Mouse (Mus musculus): ENCODE results near the gene Gpbp1. TPM values are rescaled to one million over a fixed set of nuclear protein-coding genes. Genes with fewer than 3 reads are reported as not detected.

Gpbp1 gene
- total and polyA plus RNA-seq, 3 experiments = 58.2 to 648 (median 76.3) TPM

DNA sequence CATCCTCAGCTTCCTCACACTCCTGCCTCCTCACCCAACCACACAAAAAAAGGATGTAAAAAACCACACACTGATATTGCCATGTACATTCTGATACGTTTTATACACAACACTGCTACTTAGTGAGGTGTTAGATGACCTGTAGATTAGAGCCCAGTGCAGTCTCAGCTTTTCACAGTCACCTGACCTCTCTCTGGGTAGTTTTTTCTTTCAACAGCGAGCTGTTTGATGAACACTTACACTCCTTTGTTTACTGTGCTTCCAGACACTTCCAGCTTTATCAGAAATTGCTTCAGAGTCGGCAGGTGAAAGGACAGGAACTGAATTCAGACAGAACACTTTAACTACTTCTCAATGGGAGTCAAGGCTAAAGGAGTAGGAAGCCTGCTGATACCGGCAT, 30.5 kb upstream of the Gpbp1 start:
- no peak overlapping the region for H3K4me3 ChIP-seq (ENCODE audit: control insufficient read depth in 1 of 2, insufficient read depth in 1 of 2, low read depth in 2 of 2, low read length in 2 of 2)
- no peak for TF ChIP-seq MAZ (IDR thresholded peaks at IDR 0.05; ENCODE audit: low read depth, low read length)
- no peak for TF ChIP-seq JUND (IDR thresholded peaks at IDR 0.05; ENCODE audit: low read depth, low read length)
- no peak for TF ChIP-seq RAD21 (IDR thresholded peaks at IDR 0.05; ENCODE audit: low read depth, low read length)
- no peak for TF ChIP-seq POLR2A (IDR thresholded peaks at IDR 0.05; ENCODE audit: control insufficient read depth in 1 of 2, insufficient read depth in 1 of 2, low read depth in 1 of 2, low read length in 2 of 2, poor library complexity in 1 of 2)
- TF ChIP-seq MYC (IDR thresholded peaks at IDR 0.05; ENCODE audit: low read depth, low read length) = no peak
- no peak for TF ChIP-seq RCOR1 (IDR thresholded peaks at IDR 0.05; ENCODE audit: low read depth, low read length)
- TF ChIP-seq POLR2AphosphoS5 (IDR thresholded peaks at IDR 0.05; ENCODE audit: borderline replicate concordance, low read depth, low read length) = no peak
- no peak for TF ChIP-seq KAT2A (conservative IDR thresholded peaks at IDR 0.05; ENCODE audit: low read depth, low read length)
- no peak for TF ChIP-seq MXI1 (IDR thresholded peaks at IDR 0.05; ENCODE audit: low read depth, low read length)
- no peak for TF ChIP-seq CHD2 (IDR thresholded peaks at IDR 0.05; ENCODE audit: low read length)
- no peak for TF ChIP-seq ETS1 (IDR thresholded peaks at IDR 0.05; ENCODE audit: low read depth, low read length)
- no peak for TF ChIP-seq GABPA (IDR thresholded peaks at IDR 0.05; ENCODE audit: low read depth, low read length)
- TF ChIP-seq MAX (IDR thresholded peaks at IDR 0.05; ENCODE audit: low read length) = no peak
- TF ChIP-seq EP300 (IDR thresholded peaks at IDR 0.05; ENCODE audit: low read depth in 1 of 2, low read length in 2 of 2) = no peak
- no peak for TF ChIP-seq ZC3H11A (IDR thresholded peaks at IDR 0.05; ENCODE audit: low read depth, low read length)
- H3K27me3 ChIP-seq (ENCODE audit: control insufficient read depth in 1 of 2, insufficient read depth in 2 of 2, low read length in 2 of 2) = no peaks in the 10 kb centered on the region; a peak in 1 of 4 replicates
- no peaks in the 10 kb centered on the region for H3K9me3 ChIP-seq (replicated peaks; ENCODE audit: insufficient read depth, low read length)
- no peak overlapping the region for H3K9ac ChIP-seq (ENCODE audit: control insufficient read depth, low read depth, low read length, poor library complexity, severe bottlenecking)
- H3K27ac ChIP-seq (ENCODE audit: control insufficient read depth, low read depth, low read length) = no peak overlapping the region
- DNase-seq (ENCODE audit: low read depth, low spot score) = no peak
- no peaks in the 10 kb centered on the region for H3K4me1 ChIP-seq (ENCODE audit: control insufficient read depth in 1 of 2, insufficient read depth in 2 of 2, low read length in 2 of 2)
- H3K36me3 ChIP-seq (ENCODE audit: control insufficient read depth in 1 of 2, insufficient read depth in 2 of 2, low read length in 2 of 2) = no peaks in the 10 kb centered on the region
- H3K79me2 ChIP-seq (ENCODE audit: control insufficient read depth, insufficient read depth, low read length, poor library complexity) = no peaks in the 10 kb centered on the region

- Histone ChIP-seq H3K27me3 (ENCODE audit: control insufficient read depth in 1 of 2, insufficient read depth in 2 of 2, low read length in 2 of 2) (no peaks in the 10 kb centered on the region; a peak in 1 of 4 replicates), H3K9ac (ENCODE audit: control insufficient read depth, low read depth, low read length, poor library complexity, severe bottlenecking) (no peak overlapping the region), H3K36me3 (ENCODE audit: control insufficient read depth in 1 of 2, insufficient read depth in 2 of 2, low read length in 2 of 2) (no peaks in the 10 kb centered on the region), H3K79me2 (ENCODE audit: control insufficient read depth, insufficient read depth, low read length, poor library complexity) (no peaks in the 10 kb centered on the region), H3K4me3 (ENCODE audit: control insufficient read depth in 1 of 2, insufficient read depth in 1 of 2, low read depth in 2 of 2, low read length in 2 of 2) (no peak overlapping the region), H3K9me3 (replicated peaks; ENCODE audit: insufficient read depth, low read length) (no peaks in the 10 kb centered on the region), H3K27ac (ENCODE audit: control insufficient read depth, low read depth, low read length) (no peak overlapping the region), H3K4me1 (ENCODE audit: control insufficient read depth in 1 of 2, insufficient read depth in 2 of 2, low read length in 2 of 2) (no peaks in the 10 kb centered on the region)
- DNase-seq (ENCODE audit: low read depth, low spot score) = no peak
- TF ChIP-seq MYB (IDR thresholded peaks at IDR 0.05; ENCODE audit: low read depth, low read length) = no peak
These were observed 28.4 kb upstream of the Gpbp1 start for GRCm38 (mm10) chr13:111518332-111518731.
